Mouse (Mus musculus) right cerebral cortex, adult 18-20 months (tissue): ENCODE data around the gene Slc39a7.
"Not testable (repeated sequence)": the region's sequence is repeated elsewhere in the genome, so short reads cannot be mapped to it uniquely, and the experiment has no call there.

Experiments used
- DNase-seq: peaks from one replicate; pipeline ENCODE4 v3.0.0; 2022; ENCODE audit warnings: mixed read lengths

The Slc39a7 gene

DNA sequence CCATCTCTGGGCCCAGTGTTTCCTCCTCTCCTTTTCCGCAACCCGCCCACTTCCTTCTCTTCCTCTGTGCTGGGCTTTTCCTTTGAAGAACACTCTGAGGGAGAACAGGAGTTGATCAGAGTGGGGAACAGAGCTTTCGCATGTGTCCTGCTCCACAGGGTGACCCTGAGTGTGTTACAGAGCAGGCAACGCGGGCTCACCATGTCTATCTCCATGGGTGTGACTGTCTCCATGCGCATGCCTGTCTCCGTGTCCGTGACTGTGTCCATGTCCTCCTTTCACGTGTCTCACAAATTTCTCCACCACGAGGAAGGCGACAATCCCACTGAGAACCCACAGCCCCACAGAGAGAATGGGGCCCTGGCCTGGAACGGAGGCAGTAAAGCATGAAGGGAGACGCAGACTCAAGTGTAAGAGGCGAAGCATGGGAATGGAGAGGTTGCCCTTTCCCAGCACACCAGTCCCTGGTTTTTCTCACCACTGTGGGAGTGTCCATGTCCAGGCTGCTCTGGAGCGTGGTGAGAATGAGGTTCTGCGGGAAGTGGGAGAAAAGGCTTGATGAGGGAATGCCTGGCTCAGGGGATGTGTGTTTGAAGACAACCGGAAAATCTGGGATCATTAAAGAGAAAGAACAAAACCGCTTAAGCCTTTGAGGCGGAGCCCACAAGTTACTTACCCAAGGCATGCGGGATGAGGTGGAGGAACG lies 1.4 kb downstream of the Slc39a7 start:
- no peak for DNase-seq

DNA sequence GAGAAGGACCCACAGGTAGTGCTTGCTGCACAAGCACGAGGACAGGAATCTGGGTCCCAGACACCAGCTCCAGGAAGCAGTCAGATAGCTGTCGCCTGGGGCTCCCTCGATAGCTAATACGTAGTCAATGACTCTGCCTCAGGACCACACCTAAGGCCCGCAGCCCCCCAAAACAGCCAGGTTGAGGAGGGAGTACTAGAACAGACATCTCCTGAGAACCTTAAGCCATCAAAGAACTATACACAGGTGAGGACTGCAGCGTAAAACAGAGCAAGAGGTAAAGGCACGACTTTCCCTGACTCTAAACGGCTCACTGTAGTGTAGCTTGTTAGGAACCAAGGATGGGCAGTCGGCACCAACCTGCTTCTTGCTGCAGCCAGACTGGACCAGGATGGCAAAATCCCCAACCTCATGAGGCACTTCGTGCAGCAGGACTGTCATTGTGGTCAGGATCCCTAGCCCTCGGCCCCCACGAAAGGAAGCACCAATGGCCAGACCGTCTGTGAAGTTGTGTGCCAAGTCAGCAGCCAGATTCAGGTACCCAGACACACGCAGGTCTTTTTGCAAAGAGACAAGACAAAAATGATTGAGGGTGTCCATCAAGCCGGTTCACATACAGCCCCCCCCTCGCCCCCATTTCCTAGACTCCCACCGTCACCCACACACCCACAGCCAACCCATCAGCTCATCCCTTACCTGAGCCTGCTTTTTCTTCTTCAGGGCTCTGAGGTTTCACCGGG lies 2.2 kb downstream of the Slc39a7 start:
- DNase-seq, result no peak

DNA sequence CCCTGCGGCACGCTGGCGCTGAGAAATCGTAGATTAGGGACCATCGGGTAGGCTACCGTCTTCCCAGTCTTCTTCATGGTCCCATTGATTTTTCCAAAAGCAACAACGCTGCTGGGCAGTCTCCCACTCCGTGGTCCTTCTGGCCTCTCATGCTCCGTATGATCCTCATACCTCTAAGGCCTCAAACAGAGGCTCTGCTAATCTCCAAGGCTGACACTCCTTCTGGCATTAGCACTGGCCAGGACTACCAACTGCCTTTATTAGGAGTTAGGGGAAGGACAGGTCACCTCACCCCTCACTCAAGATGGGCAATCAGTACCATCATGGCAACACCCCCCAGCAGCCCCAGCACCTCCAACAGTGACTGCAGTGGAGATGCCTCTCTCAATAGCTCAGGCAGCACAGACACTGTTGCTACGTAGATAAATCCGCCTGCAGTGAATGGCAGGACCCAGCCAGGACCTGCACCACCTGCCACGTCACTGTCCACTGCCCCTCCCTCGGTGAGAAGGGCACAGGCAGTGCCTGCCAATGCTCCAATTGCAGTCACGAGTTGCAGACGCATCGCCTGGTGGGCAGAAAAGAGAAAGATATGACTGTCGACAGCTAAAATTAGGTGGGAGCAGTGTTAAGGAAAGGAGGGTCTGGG lies 2.9 kb downstream of the Slc39a7 start:
- no peak for DNase-seq

- DNase-seq, result peak; percentile 94
Measured at GRCm38 (mm10) chr17:34027656-34028223, 3.7 kb downstream of the Slc39a7 start, which contains the start of gene H2-Ke6. Gene H2-Ke6 (minus strand): TSS chr17:34028060.

- no peak for DNase-seq
Measured at GRCm38 (mm10) chr17:34026917-34027655, 4.4 kb downstream of the Slc39a7 start.

DNA sequence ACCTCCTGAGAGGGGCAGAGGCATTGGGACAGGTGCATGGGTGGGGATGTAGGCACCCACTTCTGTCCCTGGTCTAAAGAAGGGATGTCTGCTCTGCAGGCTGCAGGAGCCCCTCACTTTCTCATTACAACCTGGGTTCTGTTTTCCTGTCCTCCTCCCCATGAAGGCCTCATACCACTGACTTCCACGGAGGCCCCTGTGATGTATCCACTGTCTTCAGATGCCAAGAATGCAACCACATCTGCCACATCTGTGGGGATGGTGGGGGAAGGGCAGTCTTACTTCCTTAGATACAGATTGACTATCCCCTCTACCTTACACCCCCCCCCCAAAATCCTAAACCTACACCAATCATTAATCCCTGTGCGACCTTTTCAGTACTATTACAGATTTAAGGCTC lies 5.3 kb downstream of the Slc39a7 start:
- DNase-seq, result no peak

DNA sequence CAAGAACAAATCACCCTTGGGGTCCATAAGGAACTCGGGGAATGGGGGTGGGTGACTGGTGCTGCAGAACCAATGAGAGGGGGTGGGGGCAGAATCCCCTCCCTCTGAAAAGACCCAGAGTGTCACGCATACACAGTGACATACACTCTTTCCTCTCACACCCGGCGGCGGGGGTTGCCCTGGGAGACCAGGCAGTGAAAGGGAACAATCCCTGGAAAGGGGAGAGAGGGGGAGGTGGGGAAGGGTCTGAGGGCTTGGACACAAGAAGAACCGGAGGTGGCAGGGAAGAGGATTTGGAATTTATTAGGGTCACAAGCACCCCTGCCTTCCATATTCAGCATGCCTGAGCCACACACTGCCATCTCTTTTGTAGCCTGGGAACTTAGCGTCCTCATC lies 5.7 kb downstream of the Slc39a7 start:
- no peak for DNase-seq

GRCm38 (mm10) chr17:34024861-34025755 lies 6.4 kb downstream of the Slc39a7 start:
- DNase-seq, result no peak

GRCm38 (mm10) chr17:34024317-34024821 lies 7.1 kb downstream of the Slc39a7 start, which contains the start of gene Ring1:
Gene Ring1 (minus strand): TSS chr17:34024680.
- peak; percentile 90 for DNase-seq

GRCm38 (mm10) chr17:34023678-34024077 lies 7.8 kb downstream of the Slc39a7 start:
- DNase-seq, result no peak

DNA sequence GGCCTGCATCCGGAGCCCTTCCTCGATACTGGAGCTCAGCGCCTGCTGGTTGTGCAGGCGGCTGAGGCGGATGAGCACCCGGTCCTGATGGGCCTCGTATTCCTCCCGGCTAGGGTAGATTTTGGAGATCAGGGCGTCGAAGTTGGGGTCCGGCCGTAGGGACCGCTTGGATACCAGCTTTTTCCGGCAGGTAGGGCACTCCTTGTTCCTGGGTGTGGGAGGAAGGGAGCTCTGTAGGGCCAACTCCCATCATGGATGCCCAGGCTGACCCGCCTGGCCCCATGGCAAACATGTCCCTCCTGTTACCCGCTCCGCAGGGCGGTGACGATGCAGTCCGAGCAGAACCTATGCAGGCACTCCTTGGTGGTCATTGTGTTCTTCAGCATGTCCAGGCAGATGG lies 8.5 kb downstream of the Slc39a7 start:
- no peak for DNase-seq

DNA sequence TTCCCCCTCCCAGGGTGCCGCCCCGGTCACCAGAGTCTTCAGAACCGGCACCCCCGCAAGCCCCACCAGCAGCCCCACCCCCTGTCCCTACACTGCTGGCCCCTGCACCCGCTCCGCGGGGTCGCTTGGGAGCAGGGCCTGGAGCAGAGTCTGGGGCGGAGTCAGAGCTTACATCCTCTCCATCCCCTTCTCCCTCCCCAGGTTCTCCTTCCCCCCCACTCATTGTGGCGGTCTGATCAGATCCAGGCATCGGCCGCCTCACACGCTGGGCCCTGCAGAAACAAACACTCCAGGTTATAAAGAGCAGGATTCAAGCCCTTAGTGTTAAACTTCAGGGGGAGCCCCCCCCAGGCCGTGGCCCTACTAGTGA lies 9.1 kb downstream of the Slc39a7 start:
- DNase-seq, result no peak

DNA sequence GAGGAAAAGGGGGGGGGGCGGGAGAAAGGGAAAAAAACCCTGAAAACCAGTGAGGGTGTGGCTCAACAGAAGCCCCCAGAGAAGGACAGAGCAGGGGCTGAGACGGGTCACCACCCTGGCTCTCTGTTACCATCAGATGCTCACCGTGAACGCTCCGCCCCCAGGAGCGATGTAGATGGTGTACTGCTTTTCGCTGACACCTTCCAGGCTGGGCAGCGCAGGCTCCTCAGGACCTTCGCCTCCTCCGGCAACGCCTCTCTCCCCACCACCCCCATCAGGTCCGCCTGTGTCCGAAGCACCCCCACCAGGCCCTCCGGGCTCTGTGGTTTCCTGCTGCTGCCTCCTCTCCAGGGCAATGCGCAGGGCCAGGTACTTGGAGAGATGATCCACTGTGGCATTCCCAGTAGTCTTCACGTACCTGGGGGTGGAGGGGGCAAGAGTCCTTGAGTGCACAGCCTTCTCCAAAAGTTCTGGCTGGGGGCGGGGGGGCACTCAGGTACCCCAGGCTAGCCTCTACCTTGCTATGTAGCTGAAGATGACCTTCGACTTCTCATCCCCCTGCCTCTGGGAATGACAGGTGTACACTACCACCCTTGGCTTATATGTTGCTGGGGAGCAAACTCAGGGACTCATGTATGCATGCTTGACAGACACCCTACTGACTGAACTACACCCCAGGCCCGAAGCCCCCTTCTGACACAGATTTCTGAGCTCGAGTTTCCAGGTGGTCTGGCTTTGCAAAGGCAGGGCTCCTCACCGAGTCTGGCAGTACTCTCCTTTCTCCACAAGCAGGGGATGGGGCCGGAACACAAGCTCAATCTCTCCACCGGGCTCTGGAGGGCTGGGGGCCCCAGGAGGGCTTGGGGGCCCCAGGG lies 9.7 kb downstream of the Slc39a7 start:
- no peak for DNase-seq

GRCm38 (mm10) chr17:34013436-34013835 lies 18.0 kb downstream of the Slc39a7 start:
- no peak for DNase-seq

GRCm38 (mm10) chr17:34010156-34010555 lies 21.3 kb downstream of the Slc39a7 start:
- no peak for DNase-seq

DNA sequence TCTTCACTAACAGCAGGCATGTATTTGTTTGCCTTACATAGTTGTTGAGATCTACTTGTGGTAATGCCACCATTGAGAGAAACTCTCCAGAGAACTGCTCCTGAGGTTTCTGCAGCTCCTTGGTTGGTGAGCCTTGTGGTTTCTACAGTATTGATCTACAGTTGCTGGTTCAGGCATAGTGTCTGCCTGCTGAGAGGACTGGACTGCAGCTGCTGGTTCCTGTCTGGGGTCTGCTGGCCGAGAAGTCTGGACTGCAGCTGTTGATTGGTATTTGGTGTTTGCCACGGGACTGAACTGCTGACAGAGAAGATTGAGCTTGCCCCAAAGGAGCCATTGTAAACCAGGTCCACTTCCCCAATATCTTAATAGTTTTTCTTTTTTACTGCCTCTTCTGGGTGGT lies 24.9 kb downstream of the Slc39a7 start:
- DNase-seq, result no peak

- no peak for DNase-seq
Measured at GRCm38 (mm10) chr17:34003426-34003825, 28.1 kb downstream of the Slc39a7 start.

DNA sequence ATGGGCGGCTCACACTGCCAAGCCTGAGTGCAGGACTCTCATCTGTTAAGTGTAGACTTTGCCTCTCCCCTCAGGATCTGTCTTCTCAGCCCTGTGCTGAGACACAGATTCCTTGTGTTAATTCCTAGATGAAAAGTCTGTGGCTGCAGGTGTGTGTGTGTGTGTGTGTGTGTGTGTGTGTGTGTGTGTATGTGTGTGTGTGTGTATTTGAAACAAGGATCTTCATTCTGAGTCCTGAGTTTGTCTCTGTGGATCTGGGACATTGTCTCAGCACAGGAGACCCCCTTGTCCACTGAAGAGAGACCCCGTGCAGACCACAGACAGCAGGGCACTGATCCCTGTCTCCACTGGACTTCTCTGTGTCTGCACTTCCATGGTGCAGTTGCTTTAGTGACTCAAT lies 30.7 kb downstream of the Slc39a7 start:
- DNase-seq, result not testable (repeated sequence)

- DNase-seq, result peak; percentile 77
Measured at GRCm38 (mm10) chr17:34000150-34000537, 31.3 kb downstream of the Slc39a7 start, which contains the start of gene H2-K1. Gene H2-K1 (minus strand): TSS chr17:34000347.
